Mouse (Mus musculus) spleen, adult 2 months (tissue): ENCODE results near the gene Pip5k1c.

Experiments
- CTCF ChIP-seq: fragments of 200-500 bp; IDR thresholded peaks from 2 replicates; pipeline ENCODE4 v1.5.1; 2011; ENCODE audit warnings: mild to moderate bottlenecking, inconsistent platforms; ENCODE audit not compliant: insufficient read depth, insufficient read length, insufficient replicate concordance; ENCODE audit errors: extremely low read depth
- POLR2A ChIP-seq: fragments of 200-500 bp; IDR thresholded peaks from 2 replicates; pipeline ENCODE4 v1.6.1; 2011; ENCODE audit warnings: low read depth, low read length, inconsistent platforms

DNA sequence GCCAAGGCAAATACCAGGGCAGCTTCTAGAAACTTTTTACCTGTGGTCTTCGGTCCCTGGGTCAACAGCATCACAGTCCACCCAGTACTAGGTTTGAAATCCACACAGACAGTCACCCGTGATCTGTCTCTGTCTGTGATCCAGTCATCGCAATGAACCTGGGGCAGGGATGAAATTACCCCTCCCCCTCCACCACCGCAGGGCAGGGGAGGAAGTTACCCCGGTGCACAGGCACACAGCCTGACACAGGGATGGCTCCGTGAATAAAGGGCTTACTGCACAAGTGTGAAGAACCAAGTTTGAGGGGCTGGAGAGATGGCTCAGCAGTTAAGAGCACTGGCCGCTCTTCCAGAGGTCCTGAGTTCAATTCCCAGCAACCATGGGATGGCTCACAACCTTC is 11.0 kb downstream of the Pip5k1c start:
- TF ChIP-seq POLR2A (no peak), CTCF (no peak)
